Mouse (Mus musculus) midbrain, embryonic 11.5 days (tissue): ENCODE results near the gene Dgki. TPM values are rescaled to one million over a fixed set of nuclear protein-coding genes. Genes with fewer than 3 reads are reported as not detected.

Experiments used
- ATAC-seq: fragments of 200-750 bp; cut with Nextera tagmentation; 2 replicates; pipeline ENCODE4 v1.8.0; 2017; ENCODE audit warnings: moderate TSS enrichment, moderate library complexity; ENCODE audit not compliant: low FRiP score
- DNase-seq: peaks from one replicate; pipeline ENCODE4 v3.0.0; 2015; ENCODE audit warnings: low spot score; ENCODE audit errors: missing footprints
- H3K27ac ChIP-seq: fragments of 300-500 bp; sonication (generic); 2 replicates; pipeline ENCODE4 v1.5.1; 2014; ENCODE audit warnings: low read depth, low read length
- H3K27me3 ChIP-seq: fragments of 300-500 bp; sonication (generic); 2 replicates; pipeline ENCODE4 v1.6.1; 2014; ENCODE audit warnings: mild to moderate bottlenecking, low read length, moderate library complexity, mixed read lengths; ENCODE audit not compliant: control insufficient read depth, insufficient read depth
- H3K36me3 ChIP-seq: fragments of 300-500 bp; sonication (generic); 2 replicates; pipeline ENCODE4 v1.6.1; 2014; ENCODE audit warnings: mild to moderate bottlenecking, low read length, moderate library complexity, mixed read lengths; ENCODE audit not compliant: control insufficient read depth, insufficient read depth
- H3K4me1 ChIP-seq: fragments of 300-500 bp; sonication (generic); 2 replicates; pipeline ENCODE4 v1.6.1; 2014; ENCODE audit warnings: low read length; ENCODE audit not compliant: control insufficient read depth, insufficient read depth
- H3K4me2 ChIP-seq: fragments of 300-500 bp; sonication (generic); 2 replicates; pipeline ENCODE4 v1.6.1; 2014; ENCODE audit warnings: mild to moderate bottlenecking, moderate library complexity
- H3K4me3 ChIP-seq: fragments of 300-500 bp; sonication (generic); 2 replicates; pipeline ENCODE4 v1.5.1; 2014; ENCODE audit warnings: low read depth, low read length
- H3K9ac ChIP-seq: fragments of 300-500 bp; sonication (generic); 2 replicates; pipeline ENCODE4 v1.6.1; 2014; ENCODE audit warnings: low read length
- H3K9me3 ChIP-seq: fragments of 300-500 bp; sonication (generic); 2 replicates; pipeline ENCODE4 v1.6.1; 2016; ENCODE audit warnings: low read length; ENCODE audit not compliant: control insufficient read depth
- WGBS: fragments of 180-500 bp; shearing (Covaris S2); extraction: QIAGEN DNeasy Blood & Tissue Kit; methylation state at CpG from one replicate; pipeline ENCODE4 v1.1.7; 2014; 5-methylcytosine and 5-hydroxymethylcytosine counted together
- polyA plus RNA-seq: library from polyadenylated mRNA; unstranded; fragments of >200 nt; fragmentation: Nextera tagmentation; extraction: Ambion mirVana; gene quantifications from 2 replicates; pipeline ENCODE4 v1.2.1, GENCODE M21; 2014

Gene Dgki
- polyA plus RNA-seq, 1 experiment from 2014 or later = 2.1 TPM

DNA sequence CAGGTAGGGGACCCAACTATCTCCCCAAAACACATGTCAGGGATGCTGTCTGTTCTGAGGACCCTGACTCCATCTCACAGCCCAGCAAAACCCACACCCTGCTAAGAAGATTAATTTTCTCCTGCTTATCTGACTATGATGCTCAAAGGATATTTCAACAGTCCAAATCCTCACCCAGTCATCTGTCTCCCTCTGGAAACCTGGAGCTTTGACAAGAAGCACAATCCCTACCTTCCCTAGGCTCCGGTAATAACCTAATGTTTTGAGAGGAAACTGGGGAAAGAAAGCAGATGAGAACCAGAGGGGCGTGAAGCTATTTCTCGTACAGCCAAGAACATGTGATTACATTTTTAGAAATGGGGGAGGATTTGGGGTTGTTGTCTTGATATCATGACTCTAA is 392.8 kb downstream of the Dgki start:
- Histone ChIP-seq H3K36me3 (no peaks in the 10 kb centered on the region), H3K4me3 (no peak overlapping the region), H3K9me3 (no peaks in the 10 kb centered on the region), H3K27ac (no peak overlapping the region), H3K4me2 (no peak overlapping the region), H3K9ac (no peak overlapping the region), H3K4me1 (peaks cover 5% of the 10 kb centered on the region; the same call in 1 of the 2 replicates), H3K27me3 (no peaks in the 10 kb centered on the region)
- no peak for DNase-seq
- WGBS = 86% methylated on average over 3 of the region's 3 CpGs
- no peak for ATAC-seq

DNA sequence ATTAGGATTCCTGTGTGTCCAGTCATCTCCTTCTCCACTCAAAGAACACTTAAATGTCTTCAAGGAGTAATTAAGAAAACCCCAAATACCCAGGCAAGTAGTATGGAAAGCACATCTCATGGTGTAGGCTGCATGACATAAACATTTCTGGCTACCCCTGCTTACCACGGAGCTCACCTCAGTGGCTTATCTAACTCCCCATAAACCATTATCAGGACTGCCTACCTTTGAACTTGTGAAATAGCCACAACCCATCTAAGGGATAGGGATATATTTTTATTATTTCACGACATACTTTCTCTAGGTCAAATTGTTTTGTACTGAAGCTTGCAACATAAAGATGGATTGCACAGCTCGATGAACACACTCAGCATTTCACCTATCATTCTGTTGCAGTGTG is 394.0 kb downstream of the Dgki start:
- no peak overlapping the region for H3K4me2 ChIP-seq
- no peaks in the 10 kb centered on the region for H3K9me3 ChIP-seq

DNA sequence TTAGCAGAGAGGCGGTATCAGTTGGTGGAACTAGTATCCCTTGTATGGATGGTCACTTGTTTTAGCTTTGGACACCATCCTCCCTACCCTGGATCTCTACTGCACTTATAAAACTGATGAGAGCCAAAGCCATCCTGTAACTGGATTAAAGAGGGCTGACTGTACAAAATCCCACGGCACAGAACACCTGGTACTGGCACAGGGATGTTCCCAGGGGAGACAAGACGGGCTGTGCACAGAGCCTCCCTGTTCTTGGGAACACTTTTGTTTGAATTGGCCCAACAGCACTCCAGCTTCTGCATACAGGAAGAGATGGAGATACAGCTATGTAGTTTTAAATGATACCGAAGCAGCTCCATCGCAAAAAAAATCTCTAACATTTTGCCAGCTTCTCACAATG is 395.1 kb downstream of the Dgki start:
- 90% methylated on average over 5 of the region's 5 CpGs for whole genome bisulfite sequencing
- Histone ChIP-seq H3K27ac (no peak overlapping the region), H3K9ac (no peak overlapping the region), H3K36me3 (no peaks in the 10 kb centered on the region), H3K4me2 (no peak overlapping the region), H3K4me3 (no peak overlapping the region), H3K27me3 (no peaks in the 10 kb centered on the region), H3K9me3 (no peaks in the 10 kb centered on the region), H3K4me1 (peaks cover 5% of the 10 kb centered on the region; the same call in 1 of the 2 replicates)
- no peak for ATAC-seq
- no peak for DNase-seq

More for the DNA sequence above, 394.0 kb downstream of the Dgki start:
- Histone ChIP-seq H3K4me3 (no peak overlapping the region), H3K27ac (no peak overlapping the region), H3K9ac (no peak overlapping the region), H3K4me1 (peaks cover 5% of the 10 kb centered on the region; the same call in 1 of the 2 replicates), H3K27me3 (no peaks in the 10 kb centered on the region), H3K36me3 (no peaks in the 10 kb centered on the region)
- DNase-seq (no peak), ATAC-seq (no peak)
- WGBS = 87% methylated on average over 3 of the region's 3 CpGs

DNA sequence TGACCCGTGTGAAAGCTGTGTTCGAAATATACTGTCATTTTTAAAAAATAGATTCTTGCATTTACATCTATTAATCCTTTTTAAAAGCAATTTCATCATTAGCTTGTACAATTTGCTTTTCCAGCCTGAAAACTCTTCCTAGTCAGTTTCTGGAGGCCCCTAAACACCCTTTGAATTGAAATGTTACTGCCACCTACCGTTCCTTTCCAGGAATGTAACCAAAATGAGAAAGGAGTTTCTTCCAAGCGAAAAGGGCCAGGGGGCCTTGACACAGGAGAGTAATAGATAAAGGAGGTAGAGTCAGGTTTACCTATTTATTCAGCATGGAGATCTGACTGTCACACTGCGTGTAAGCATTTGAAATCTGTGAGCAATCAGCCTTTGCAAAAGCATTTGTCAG is 396.2 kb downstream of the Dgki start:
- Histone ChIP-seq H3K4me2 (no peak overlapping the region), H3K27ac (no peak overlapping the region), H3K4me3 (no peak overlapping the region), H3K27me3 (no peaks in the 10 kb centered on the region), H3K4me1 (peaks cover 5% of the 10 kb centered on the region; the same call in 1 of the 2 replicates), H3K9me3 (no peaks in the 10 kb centered on the region), H3K36me3 (no peaks in the 10 kb centered on the region), H3K9ac (no peak overlapping the region)
- DNase-seq (peak; percentile 95), ATAC-seq (peak; percentile 54)
- 23% methylated on average over 5 of the region's 5 CpGs for WGBS

DNA sequence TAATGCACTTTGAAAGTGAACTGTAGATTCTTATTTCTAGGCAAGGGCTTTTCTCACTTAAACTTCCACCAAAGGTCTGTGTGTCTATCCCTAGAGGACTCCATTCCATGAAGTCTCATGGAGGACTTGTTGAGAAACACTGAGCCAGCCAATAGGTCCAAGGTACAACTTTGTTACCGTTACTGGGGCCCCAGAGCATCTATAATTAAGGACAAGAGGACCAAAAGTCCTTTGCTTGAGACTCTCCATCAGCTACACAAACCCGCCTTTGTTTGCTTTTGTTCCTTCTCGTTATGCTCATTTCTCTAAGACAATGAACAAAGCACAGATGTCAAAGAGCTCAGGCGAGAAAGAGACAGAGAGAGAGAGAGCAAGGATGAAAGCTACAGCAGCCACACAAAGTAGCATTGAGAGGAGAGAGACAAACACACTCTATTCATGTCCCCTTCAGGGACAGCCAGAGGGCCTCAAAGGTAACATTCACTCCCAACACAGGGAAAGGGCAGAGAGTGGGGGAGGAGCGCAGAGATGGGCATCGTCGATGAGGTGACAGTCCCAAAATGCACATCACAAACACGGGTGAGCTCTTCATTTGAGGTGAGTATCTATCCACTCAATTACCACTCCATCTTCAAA is 396.7 kb downstream of the Dgki start:
- Histone ChIP-seq H3K36me3 (no peaks in the 10 kb centered on the region), H3K4me2 (no peak overlapping the region), H3K27ac (no peak overlapping the region), H3K9ac (no peak overlapping the region), H3K27me3 (no peaks in the 10 kb centered on the region), H3K9me3 (no peaks in the 10 kb centered on the region), H3K4me3 (no peak overlapping the region), H3K4me1 (peaks cover 5% of the 10 kb centered on the region; the same call in 1 of the 2 replicates)
- DNase-seq = peak; percentile 88
- ATAC-seq = peak; percentile 38
- WGBS = 9% methylated on average over 8 of the region's 8 CpGs

DNA sequence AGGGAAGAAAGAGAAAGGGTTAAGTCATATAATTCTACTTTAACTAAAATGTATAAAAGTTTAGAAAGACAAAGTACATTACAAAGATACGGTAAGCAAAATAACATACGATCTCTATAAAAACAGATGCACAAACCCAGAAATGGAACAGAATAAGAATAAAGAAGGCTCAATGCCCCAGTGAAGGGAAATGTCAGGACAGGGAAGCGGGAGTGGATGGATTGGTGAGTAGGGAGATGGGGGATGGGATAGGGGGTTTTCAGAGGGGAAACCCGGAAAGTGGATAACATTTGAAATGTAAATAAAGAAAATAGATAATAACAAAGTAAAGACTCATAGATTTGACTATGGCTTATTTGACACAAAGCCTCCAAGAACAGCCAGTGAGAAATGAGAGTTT is 400.1 kb downstream of the Dgki start:
- no peak overlapping the region for H3K4me2 ChIP-seq
- no peaks in the 10 kb centered on the region for H3K36me3 ChIP-seq
- H3K4me3 ChIP-seq = no peak overlapping the region
- H3K9me3 ChIP-seq = no peaks in the 10 kb centered on the region
- H3K27ac ChIP-seq = no peak overlapping the region
- 83% methylated on average over 4 of the region's 4 CpGs for WGBS
- DNase-seq = peak; percentile 81
- H3K4me1 ChIP-seq = peaks cover 5% of the 10 kb centered on the region; the same call in 1 of the 2 replicates
- H3K27me3 ChIP-seq = no peaks in the 10 kb centered on the region
- H3K9ac ChIP-seq = no peak overlapping the region
- no peak for ATAC-seq

DNA sequence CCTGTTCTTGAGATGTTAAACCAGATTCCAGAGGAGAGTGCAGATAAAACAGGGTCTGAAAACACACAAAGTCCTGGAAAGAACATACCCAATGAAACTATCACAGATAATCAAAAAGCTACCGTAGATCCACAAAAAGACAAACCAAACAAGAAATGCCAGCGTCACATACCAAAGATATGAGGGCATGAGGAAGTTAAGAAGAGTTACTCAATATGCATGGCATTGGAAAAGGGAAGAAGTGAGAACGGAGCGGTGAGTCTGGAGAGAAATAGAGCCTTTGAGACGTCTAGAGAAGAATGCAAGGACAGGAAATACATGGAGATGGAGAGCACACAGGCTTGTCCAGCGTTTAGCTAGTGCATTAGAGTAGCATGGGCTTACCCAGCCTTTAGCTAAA is 401.6 kb downstream of the Dgki start:
- H3K4me2 ChIP-seq = no peak overlapping the region
- no peak overlapping the region for H3K27ac ChIP-seq
- no peak overlapping the region for H3K9ac ChIP-seq
- no peaks in the 10 kb centered on the region for H3K27me3 ChIP-seq
- WGBS = 87% methylated on average over 6 of the region's 6 CpGs
- no peak overlapping the region for H3K4me3 ChIP-seq
- ATAC-seq (no peak), DNase-seq (peak; percentile 75)
- no peaks in the 10 kb centered on the region for H3K36me3 ChIP-seq
- peaks cover 2% of the 10 kb centered on the region; the same call in 1 of the 2 replicates for H3K4me1 ChIP-seq
- no peaks in the 10 kb centered on the region for H3K9me3 ChIP-seq

DNA sequence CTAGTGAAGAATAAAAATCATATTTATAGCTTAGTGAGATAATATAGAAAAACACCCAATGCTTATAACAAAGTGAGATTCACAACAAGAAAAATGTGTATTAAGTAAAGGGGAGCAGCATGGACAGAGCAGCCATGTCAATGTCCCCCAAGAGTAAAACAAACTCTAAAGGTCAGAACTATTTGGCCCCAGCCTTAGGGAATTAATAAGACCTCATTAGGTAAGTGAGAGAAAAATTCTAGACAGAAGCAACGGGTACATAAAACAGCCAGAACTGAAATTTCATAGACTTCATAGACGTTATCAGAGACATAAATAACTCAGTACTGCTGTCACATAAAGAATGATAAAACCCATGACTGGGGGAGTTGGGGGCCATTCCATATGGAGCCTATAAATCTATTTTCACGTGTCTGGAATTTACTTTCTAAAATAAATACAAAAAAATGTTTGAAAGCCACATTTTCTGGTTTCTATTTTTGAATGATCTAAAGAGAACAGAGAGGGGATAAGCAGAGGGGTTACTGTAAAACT is 402.3 kb downstream of the Dgki start:
- H3K4me1 ChIP-seq = no peaks in the 10 kb centered on the region
- H3K4me3 ChIP-seq = no peak overlapping the region
- H3K9ac ChIP-seq = no peak overlapping the region
- no peak for ATAC-seq
- no peaks in the 10 kb centered on the region for H3K36me3 ChIP-seq
- no peak overlapping the region for H3K4me2 ChIP-seq
- H3K27ac ChIP-seq = no peak overlapping the region
- WGBS = 79% methylated on average over 3 of the region's 3 CpGs
- DNase-seq = no peak
- H3K9me3 ChIP-seq = no peaks in the 10 kb centered on the region
- H3K27me3 ChIP-seq = no peaks in the 10 kb centered on the region

DNA sequence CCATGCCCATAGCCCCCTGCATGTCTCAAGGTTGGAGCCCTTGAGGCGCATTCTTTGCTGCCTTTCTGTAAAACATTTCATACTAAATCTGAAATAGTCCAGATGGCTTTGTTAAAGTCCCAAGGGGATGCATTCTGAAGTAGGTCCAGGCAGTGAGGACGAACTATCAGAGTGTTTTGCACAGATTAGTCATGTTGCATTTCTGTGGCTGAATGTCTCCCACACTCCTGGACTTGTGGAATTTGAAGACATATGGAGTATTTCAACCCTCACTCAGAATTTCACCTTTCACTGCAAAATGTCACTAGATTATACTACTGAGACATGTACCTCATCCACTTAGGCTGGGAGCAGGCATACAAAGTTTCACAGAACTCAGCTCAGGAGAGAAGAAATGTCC is 403.3 kb downstream of the Dgki start:
- DNase-seq (no peak), ATAC-seq (no peak)
- 75% methylated on average over 2 of the region's 2 CpGs for WGBS
- H3K4me1 ChIP-seq = no peaks in the 10 kb centered on the region
- no peaks in the 10 kb centered on the region for H3K27me3 ChIP-seq
- no peak overlapping the region for H3K4me3 ChIP-seq
- no peak overlapping the region for H3K27ac ChIP-seq
- H3K4me2 ChIP-seq = no peak overlapping the region
- no peaks in the 10 kb centered on the region for H3K36me3 ChIP-seq
- no peak overlapping the region for H3K9ac ChIP-seq
- no peaks in the 10 kb centered on the region for H3K9me3 ChIP-seq
